Mouse (Mus musculus) midbrain, embryonic 14.5 days (tissue): ENCODE results near the gene Grk2. TPM values are rescaled to one million over a fixed set of nuclear protein-coding genes. Genes with fewer than 3 reads are reported as not detected.
A peak's percentile ranks its signal among the peaks of the same experiment; 100 is the strongest.

ENCODE experiments used
- ATAC-seq: fragments of 200-750 bp; cut with Nextera tagmentation; 2 replicates; pipeline ENCODE4 v1.8.0; 2017; ENCODE audit warnings: moderate number of reproducible peaks, moderate library complexity; ENCODE audit not compliant: low FRiP score, low TSS enrichment
- DNase-seq: peaks from one replicate; pipeline ENCODE4 v3.0.0-alpha.2; 2015
- H3K27ac ChIP-seq: fragments of 300-500 bp; sonication (generic); replicated peaks from 2 replicates; pipeline ENCODE4 v1.5.1; 2014; ENCODE audit warnings: mild to moderate bottlenecking, low read depth, low read length, moderate library complexity
- H3K27me3 ChIP-seq: fragments of 300-500 bp; sonication (generic); 2 replicates; pipeline ENCODE4 v1.6.1; 2014; ENCODE audit warnings: low read length, control low read depth, mixed read lengths; ENCODE audit not compliant: control insufficient read depth, insufficient read depth
- H3K36me3 ChIP-seq: fragments of 300-500 bp; sonication (generic); 2 replicates; pipeline ENCODE4 v1.6.1; 2014; ENCODE audit warnings: low read length, control low read depth; ENCODE audit not compliant: control insufficient read depth, insufficient read depth
- H3K4me1 ChIP-seq: fragments of 300-500 bp; sonication (generic); 2 replicates; pipeline ENCODE4 v1.6.1; 2014; ENCODE audit warnings: mild to moderate bottlenecking, antibody characterized with exemption, low read length, control low read depth; ENCODE audit not compliant: control insufficient read depth, insufficient read depth
- H3K4me2 ChIP-seq: fragments of 300-500 bp; sonication (generic); 2 replicates; pipeline ENCODE4 v1.6.1; 2014; ENCODE audit warnings: mild to moderate bottlenecking, low read length, moderate library complexity
- H3K4me3 ChIP-seq: fragments of 300-500 bp; sonication (generic); replicated peaks from 2 replicates; pipeline ENCODE4 v1.5.1; 2014; ENCODE audit warnings: low read depth, low read length
- H3K9ac ChIP-seq: fragments of 300-500 bp; sonication (generic); replicated peaks from 2 replicates; pipeline ENCODE4 v1.6.1; 2014; ENCODE audit warnings: mild to moderate bottlenecking, low read length, moderate library complexity
- H3K9me3 ChIP-seq: fragments of 300-500 bp; sonication (generic); 2 replicates; pipeline ENCODE4 v1.6.1; 2016; ENCODE audit warnings: low read length, control low read depth, mixed read lengths; ENCODE audit not compliant: control insufficient read depth
- WGBS: fragments of 180-500 bp; shearing (Covaris S2); extraction: QIAGEN DNeasy Blood & Tissue Kit; methylation state at CpG from one replicate; pipeline ENCODE4 v1.1.7; 2014; 5-methylcytosine and 5-hydroxymethylcytosine counted together
- polyA plus RNA-seq: library from polyadenylated mRNA; unstranded; fragments of >200 nt; fragmentation: Nextera tagmentation; extraction: Ambion mirVana; gene quantifications from 2 replicates; pipeline ENCODE4 v1.2.1, GENCODE M21; 2014

Gene Grk2
- polyA plus RNA-seq, 1 experiment from 2014 or later, result 29.0 TPM

DNA sequence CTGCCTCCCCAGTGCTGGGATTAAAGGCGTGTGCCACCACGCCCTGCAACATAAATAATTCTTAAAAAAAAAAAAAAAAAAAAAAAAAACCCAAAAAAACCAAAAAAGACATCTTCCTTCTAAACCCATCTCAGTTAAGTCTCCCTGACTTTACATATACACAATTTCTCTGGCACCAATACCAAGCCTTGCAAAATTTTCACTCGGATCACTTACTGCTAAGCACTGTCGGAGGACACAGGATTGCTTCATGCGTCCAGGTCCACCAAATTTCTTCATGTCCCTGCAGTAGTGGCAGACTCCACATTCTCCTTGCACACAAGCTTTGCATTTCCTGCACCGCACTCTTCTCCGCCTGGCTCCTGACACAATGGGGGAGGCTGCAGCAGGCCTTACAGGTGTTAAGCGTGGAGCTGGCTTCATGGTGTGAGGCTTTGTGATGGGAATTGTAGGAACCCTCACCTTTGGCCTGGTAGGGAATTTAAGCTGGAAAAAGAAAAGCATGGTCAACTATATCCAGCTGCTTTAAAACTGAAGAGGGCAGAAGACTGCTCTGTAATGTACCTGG is 22.8 kb upstream of the Grk2 start:
- DNase-seq, result no peak
- 94% methylated on average over 8 of the region's 8 CpGs for WGBS
- no peak for ATAC-seq
- H3K9me3 ChIP-seq, result no peaks in the 10 kb centered on the region
- H3K27ac ChIP-seq, result no peak overlapping the region
- no peaks in the 10 kb centered on the region for H3K27me3 ChIP-seq
- no peak overlapping the region for H3K9ac ChIP-seq
- peaks cover 71% of the 10 kb centered on the region for H3K36me3 ChIP-seq
- peaks cover 17% of the 10 kb centered on the region for H3K4me1 ChIP-seq
- H3K4me3 ChIP-seq, result no peak overlapping the region
- H3K4me2 ChIP-seq, result no peak overlapping the region

DNA sequence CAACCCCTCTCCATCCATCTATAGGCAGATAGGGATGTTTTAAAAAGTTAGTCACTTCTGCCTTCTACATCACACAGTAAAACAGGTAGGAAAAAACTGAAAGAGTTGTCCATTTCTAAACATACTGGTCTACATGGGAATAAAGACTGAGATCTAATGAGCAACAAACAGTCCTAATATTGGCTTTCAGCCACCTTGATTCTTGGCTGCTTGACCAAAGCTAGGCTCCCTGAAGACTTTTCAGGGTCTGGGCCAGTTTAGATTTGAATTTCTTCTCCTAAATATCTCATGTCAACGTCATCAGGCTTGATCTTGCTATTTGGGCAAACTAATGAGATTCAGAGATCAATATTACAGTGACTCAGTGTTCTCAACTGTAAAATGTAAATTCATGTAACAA is 20.9 kb upstream of the Grk2 start:
- WGBS, result 82% methylated on average over 1 of the region's 1 CpGs
- DNase-seq, result no peak
- Histone ChIP-seq H3K4me3 (no peak overlapping the region), H3K9me3 (no peaks in the 10 kb centered on the region), H3K36me3 (peaks cover 90% of the 10 kb centered on the region), H3K4me1 (peaks cover 3% of the 10 kb centered on the region), H3K27ac (no peak overlapping the region), H3K4me2 (no peak overlapping the region), H3K9ac (no peak overlapping the region), H3K27me3 (no peaks in the 10 kb centered on the region)
- no peak for ATAC-seq

DNA sequence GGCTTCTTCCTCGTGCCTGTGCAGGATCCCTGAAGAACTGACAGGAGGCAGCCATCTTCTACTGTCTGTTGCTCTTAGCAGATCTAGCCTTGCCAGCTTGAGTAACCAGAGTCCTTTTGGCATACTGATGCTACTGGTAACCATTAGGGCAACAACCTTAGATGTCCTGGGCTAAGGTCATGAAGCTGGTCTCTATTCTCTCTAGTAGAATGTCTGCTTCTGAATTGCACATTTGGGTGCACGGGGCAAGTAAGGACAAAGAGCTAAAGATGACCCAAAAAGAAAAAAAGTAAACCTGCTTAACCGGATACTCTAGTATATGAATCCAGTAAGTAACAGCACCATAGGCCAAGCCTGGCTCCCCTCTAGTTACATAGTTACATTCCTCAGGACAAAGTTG is 20.1 kb upstream of the Grk2 start:
- Histone ChIP-seq H3K4me1 (no peaks in the 10 kb centered on the region), H3K9me3 (no peaks in the 10 kb centered on the region), H3K27ac (no peak overlapping the region), H3K27me3 (no peaks in the 10 kb centered on the region), H3K9ac (no peak overlapping the region), H3K36me3 (peaks cover 94% of the 10 kb centered on the region), H3K4me2 (no peak overlapping the region), H3K4me3 (no peak overlapping the region)
- ATAC-seq (no peak), DNase-seq (no peak)
- WGBS, result 91% methylated on average over 3 of the region's 3 CpGs

DNA sequence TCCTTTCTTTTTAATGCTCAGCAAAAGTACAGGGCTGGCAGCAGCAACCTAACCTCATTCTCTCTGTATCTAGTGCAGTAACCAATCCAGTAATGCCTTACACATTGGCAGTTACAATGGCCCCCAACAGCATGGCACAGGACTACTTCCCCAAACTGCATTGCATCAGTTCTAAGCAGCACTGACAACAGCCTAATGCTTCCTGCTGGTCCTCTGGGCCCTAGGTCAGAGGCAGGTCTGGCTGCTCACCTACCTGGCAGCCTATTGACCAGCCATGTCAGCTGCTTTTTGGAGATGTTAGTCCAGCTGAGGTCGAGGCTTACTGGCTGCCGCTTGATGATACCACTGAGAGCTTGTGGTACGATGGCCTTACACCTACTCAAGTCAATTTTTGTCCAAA is 16.1 kb upstream of the Grk2 start:
- ATAC-seq, result no peak
- H3K36me3 ChIP-seq, result peaks cover 98% of the 10 kb centered on the region
- DNase-seq, result no peak
- H3K4me1 ChIP-seq, result no peaks in the 10 kb centered on the region
- H3K4me2 ChIP-seq, result no peak overlapping the region
- no peak overlapping the region for H3K27ac ChIP-seq
- H3K27me3 ChIP-seq, result no peaks in the 10 kb centered on the region
- no peaks in the 10 kb centered on the region for H3K9me3 ChIP-seq
- no peak overlapping the region for H3K4me3 ChIP-seq
- 97% methylated on average over 3 of the region's 3 CpGs for WGBS
- H3K9ac ChIP-seq, result no peak overlapping the region

DNA sequence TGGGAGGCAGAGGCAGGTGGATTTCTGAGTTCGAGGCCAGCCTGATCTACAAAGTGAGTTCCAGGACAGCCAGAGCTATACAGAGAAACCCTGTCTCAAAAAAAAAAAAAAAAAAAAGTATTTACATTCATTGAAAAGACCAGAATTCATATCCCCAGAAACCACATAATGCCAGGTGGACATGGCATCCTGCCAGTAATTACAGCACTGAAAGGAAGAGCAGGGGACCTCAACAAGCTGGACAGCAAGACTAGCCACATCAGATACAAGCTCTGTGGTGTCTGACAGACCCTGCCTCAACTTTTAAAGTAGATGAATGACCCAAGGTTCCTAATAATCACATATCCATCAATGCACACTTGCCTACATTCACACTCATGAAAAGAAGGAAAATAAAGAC is 15.6 kb upstream of the Grk2 start:
- H3K4me1 ChIP-seq, result no peaks in the 10 kb centered on the region
- WGBS, result 100% methylated on average over 1 of the region's 1 CpGs
- no peak for ATAC-seq
- H3K36me3 ChIP-seq, result peaks cover 98% of the 10 kb centered on the region
- no peaks in the 10 kb centered on the region for H3K9me3 ChIP-seq
- H3K4me3 ChIP-seq, result no peak overlapping the region
- H3K27ac ChIP-seq, result no peak overlapping the region
- no peak for DNase-seq
- no peak overlapping the region for H3K4me2 ChIP-seq
- H3K9ac ChIP-seq, result no peak overlapping the region
- H3K27me3 ChIP-seq, result no peaks in the 10 kb centered on the region

DNA sequence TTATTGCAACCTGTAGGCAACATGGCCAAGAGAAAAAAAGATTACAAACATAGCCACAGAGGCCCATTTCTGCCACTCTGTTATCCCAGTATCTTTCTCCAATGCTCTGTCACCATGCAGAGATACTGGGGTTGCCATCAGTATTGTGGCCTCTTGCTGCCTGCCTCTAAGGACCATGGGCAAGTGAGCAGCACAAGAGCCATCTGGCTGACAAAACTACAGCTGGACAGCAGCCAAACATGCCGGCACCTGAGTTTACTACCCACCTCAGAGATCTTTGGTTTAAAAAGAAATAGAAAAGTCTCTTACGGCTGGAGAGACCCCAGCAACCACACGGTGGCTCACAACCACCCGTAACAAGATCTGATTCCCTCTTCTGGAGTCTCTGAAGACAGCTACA is 13.2 kb upstream of the Grk2 start:
- WGBS, result 90% methylated on average over 4 of the region's 4 CpGs
- H3K9me3 ChIP-seq, result no peaks in the 10 kb centered on the region
- H3K4me1 ChIP-seq, result no peaks in the 10 kb centered on the region
- H3K4me2 ChIP-seq, result no peak overlapping the region
- no peaks in the 10 kb centered on the region for H3K27me3 ChIP-seq
- peaks cover 87% of the 10 kb centered on the region for H3K36me3 ChIP-seq
- ATAC-seq, result no peak
- H3K27ac ChIP-seq, result no peak overlapping the region
- no peak overlapping the region for H3K4me3 ChIP-seq
- H3K9ac ChIP-seq, result no peak overlapping the region
- DNase-seq, result no peak

DNA sequence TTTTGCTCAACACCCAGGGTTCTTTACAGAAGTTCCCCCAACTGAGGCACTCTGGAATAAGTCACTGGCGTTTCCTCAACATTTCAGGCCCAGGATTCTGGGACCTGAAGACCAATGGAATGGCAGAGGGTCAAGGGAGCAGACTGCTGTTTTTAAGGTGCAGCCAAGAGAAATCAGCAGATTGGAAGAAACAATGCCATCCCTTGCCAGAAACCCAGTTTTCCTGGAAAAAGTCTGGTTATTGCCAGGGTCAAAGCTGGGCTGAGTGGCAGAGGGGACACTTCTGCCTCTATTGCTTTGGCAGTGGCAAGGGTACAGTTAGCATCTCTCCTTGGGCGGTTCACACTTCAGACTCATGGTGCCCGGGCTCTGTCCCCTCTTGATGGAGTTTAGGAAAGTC is 11.2 kb upstream of the Grk2 start:
- Histone ChIP-seq H3K4me1 (no peaks in the 10 kb centered on the region), H3K27ac (no peak overlapping the region), H3K4me3 (no peak overlapping the region), H3K36me3 (peaks cover 74% of the 10 kb centered on the region), H3K9me3 (no peaks in the 10 kb centered on the region), H3K4me2 (no peak overlapping the region), H3K9ac (no peak overlapping the region), H3K27me3 (no peaks in the 10 kb centered on the region)
- no peak for DNase-seq
- no peak for ATAC-seq
- 97% methylated on average over 3 of the region's 3 CpGs for WGBS

DNA sequence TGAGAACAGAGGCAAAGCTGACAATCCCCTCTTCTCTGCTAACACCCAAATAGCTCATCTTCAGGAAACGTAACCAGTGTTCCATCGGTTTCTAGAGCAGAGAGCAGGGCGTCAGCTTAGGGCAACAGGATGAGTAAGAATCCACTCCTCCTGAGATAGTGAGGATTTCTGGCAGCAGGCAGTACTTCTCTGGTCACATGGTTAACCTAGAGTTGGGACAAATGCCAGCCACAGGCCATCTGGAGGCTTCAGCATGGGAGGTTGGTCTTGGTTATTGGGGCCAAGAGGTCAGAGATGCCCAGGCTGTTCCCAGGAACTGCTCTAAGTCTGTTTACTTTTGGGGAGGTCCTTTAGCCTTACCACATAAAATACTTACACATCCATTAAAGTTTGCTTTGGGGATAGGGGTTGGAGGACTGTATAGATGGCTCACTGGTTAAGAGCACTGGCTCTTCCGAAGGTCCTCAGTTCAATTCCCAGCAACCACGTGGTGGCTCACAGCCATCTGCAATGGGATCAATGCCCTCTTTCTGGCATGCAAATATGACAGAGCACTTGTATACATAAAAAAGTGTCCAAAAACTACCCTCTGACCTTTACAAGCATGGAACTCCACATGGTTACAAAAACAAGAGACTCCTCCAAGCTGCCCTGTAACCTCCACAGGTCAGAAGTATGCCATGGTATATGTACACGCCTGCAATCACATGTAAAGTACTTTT is 9.4 kb upstream of the Grk2 start:
- no peak overlapping the region for H3K27ac ChIP-seq
- H3K4me1 ChIP-seq, result no peaks in the 10 kb centered on the region
- no peaks in the 10 kb centered on the region for H3K9me3 ChIP-seq
- 85% methylated on average over 6 of the region's 6 CpGs for WGBS
- no peak overlapping the region for H3K9ac ChIP-seq
- H3K27me3 ChIP-seq, result no peaks in the 10 kb centered on the region
- no peak for ATAC-seq
- H3K36me3 ChIP-seq, result peaks cover 58% of the 10 kb centered on the region
- H3K4me3 ChIP-seq, result no peak overlapping the region
- no peak for DNase-seq
- no peak overlapping the region for H3K4me2 ChIP-seq

DNA sequence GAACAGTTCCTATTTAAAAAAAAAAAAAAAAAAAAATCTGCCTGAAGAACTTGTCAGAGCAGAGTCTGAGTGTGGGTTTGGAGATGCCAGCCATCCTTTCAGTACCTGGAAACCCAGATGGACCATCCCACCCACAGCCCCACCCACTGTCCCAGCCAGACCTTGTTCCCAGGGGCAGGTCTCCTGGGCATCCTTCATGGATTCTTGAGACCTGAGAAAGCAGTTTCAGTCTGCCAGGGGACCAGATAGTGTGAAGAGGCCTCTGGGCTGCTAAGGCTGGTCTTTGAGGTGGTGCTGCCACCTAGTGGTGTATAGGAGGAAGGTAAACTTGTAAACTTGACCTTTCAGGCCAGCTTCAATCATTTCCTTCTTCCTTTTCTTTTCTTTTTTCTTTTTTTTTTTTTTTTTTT is 3.8 kb upstream of the Grk2 start:
- Histone ChIP-seq H3K27ac (no peak overlapping the region), H3K9me3 (no peaks in the 10 kb centered on the region), H3K4me1 (peaks cover 15% of the 10 kb centered on the region), H3K9ac (no peak overlapping the region), H3K4me3 (no peak overlapping the region), H3K27me3 (no peaks in the 10 kb centered on the region), H3K36me3 (peaks cover 8% of the 10 kb centered on the region; the same call in 1 of the 2 replicates), H3K4me2 (no peak overlapping the region)
- ATAC-seq (no peak), DNase-seq (peak; percentile 87)
